Mouse (Mus musculus) c-Kit-positive CD71-negative TER-119-negative erythroid progenitor cells, embryonic 14.5 days (primary cell): ENCODE data around the gene Znhit3.

Experiments
- DNase-seq: peaks from one replicate; pipeline ENCODE4 v3.0.0-alpha.2; 2013; ENCODE audit warnings: low read depth

Znhit3 gene

GRCm38 (mm10) chr11:84873042-84873833 is 42.9 kb downstream of the Znhit3 start:
- no peak for DNase-seq

GRCm38 (mm10) chr11:84871548-84872069 is 44.6 kb downstream of the Znhit3 start:
- DNase-seq = no peak

DNA sequence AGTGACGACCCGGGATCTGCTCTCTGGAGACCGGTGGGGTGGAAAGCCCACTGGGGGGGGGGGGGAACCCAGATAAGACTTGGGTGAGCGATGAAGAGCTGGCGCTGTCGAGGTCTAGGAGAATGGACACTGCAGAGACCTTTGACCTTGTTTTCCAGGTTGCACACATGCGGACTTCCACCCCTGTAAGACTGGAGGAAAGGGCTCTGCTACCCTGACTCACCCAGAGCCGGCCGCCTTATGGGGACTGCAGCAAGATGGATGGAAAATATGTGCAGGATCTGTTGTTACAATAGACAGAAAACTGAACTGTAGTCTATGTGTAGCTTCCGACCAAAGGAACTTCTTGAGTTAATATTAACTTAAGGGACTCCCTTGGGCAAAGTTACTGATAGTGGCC is 45.1 kb downstream of the Znhit3 start:
- DNase-seq = no peak

DNA sequence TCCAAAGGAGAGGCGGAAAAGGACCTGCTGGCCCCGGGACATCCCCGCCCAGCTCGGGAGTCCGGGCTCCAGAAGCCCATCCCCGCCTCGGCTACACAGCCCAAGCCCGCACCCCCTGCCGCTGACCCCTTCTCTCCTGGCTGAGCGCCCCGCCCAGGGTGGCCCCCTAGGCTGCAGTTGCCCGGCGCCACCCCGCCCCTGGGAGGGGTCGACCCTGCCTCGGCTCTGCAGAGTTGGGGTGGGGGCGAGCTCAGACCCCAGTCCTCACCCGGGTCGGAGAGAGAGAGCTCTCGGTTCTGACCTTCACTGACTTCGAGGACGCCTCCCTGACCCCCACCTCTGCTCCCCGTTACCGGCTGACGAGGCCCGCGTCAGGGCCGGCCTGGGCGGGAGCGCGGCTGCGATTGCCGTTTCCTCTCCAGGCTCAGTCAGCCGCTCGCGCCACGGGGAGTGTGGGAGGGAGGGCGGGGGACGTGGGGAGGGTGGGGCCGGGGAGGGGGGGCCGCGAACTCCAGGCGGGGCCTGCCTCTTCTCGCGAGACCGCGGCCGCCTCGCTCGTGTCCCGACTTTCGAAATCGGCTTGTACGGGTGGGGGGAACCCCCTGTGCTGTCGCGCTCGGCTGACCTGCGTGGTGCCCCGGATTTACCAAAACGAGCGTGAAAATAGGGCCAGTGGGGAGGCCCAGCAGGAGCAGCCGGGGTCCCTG is 45.7 kb downstream of the Znhit3 start, which contains the start of gene Ggnbp2:
TSS of gene Ggnbp2 (minus strand) at position 481 of the 707 bp plus-strand sequence.
- DNase-seq = peak; percentile 84

GRCm38 (mm10) chr11:84869537-84870232 is 46.5 kb downstream of the Znhit3 start:
- DNase-seq = peak; percentile 85

DNA sequence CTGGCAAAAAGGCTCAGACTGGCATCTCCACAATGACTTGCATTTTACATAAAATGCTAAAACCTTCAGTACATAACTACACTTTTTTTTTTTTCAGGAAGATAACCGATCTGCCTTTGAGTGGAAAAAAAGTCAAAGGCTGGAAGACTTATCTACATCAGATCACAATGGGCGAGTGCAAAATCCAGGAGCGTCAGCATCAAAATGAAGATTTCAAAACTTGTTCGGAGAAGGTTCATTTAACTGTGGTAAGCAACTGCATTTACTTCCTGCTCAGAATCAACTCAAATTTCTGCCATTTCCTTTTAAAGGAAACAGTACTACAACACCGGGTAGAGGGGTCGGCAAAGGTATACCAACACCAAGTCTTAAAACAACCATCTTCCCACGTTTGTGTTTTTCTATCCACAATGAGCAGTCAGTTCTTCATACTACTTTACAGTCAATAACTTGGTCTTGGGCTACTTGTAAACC is 47.3 kb downstream of the Znhit3 start:
- no peak for DNase-seq

DNA sequence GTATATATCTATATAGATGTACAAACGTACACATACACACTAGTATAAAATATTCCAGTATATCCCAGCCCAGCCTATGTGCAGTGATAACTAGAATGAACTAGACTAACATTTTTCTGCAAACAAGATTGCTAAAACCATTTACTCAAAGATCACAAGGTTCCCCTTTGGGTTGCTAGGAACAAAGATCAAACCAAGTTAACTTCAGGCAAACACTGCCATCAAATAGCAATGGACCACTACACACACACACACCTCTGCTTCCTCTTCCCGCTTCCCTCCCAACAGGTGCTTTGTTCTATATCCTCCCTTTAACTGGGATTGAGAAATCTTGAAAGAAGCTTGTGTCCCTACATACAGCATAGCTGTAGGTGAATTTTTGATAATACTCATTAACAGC is 48.6 kb downstream of the Znhit3 start:
- DNase-seq = no peak

GRCm38 (mm10) chr11:84865268-84865667 is 50.9 kb downstream of the Znhit3 start:
- DNase-seq = no peak
